Mouse (Mus musculus): ENCODE data around the gene Cradd. TPM values are rescaled to one million over a fixed set of nuclear protein-coding genes. Genes with fewer than 3 reads are reported as not detected.

The Cradd gene
- total RNA-seq, 1 experiment from 2014 or later = 19.1 TPM

GRCm38 (mm10) chr10:95332596-95332995 lies 8.7 kb upstream of the Cradd start:
- no peak for DNase-seq

GRCm38 (mm10) chr10:95330375-95331363 lies 6.7 kb upstream of the Cradd start:
- no peak for DNase-seq

GRCm38 (mm10) chr10:95329884-95330283 lies 6.0 kb upstream of the Cradd start:
- no peak for DNase-seq

GRCm38 (mm10) chr10:95324278-95324631 lies 322 bp upstream of the Cradd start:
- no peak for DNase-seq

- DNase-seq = peak; percentile 32
These were observed 1.6 kb downstream of the Cradd start for GRCm38 (mm10) chr10:95322076-95323070.

DNA sequence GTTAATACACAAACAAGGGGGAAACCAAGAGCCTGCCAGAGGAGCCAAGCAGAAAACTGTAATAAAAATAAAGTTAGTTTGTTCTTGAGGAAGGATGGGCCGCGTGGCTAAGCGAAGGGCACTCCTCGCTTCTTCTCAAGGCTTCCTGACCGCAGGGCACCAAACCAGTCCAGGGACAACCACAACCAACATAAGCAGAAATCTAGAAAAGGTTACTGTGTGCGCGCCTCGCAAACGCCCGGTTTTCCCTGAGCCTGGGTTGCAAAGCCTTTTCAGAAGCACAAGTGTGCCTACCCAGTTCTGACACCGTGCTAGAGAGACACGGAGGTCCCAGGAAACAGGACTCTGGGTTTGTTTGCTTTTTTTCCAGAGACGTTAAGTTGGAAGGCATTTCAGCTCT lies 4.9 kb downstream of the Cradd start:
- no peak for DNase-seq

GRCm38 (mm10) chr10:95318392-95318708 lies 5.6 kb downstream of the Cradd start:
- DNase-seq = peak; percentile 64

DNA sequence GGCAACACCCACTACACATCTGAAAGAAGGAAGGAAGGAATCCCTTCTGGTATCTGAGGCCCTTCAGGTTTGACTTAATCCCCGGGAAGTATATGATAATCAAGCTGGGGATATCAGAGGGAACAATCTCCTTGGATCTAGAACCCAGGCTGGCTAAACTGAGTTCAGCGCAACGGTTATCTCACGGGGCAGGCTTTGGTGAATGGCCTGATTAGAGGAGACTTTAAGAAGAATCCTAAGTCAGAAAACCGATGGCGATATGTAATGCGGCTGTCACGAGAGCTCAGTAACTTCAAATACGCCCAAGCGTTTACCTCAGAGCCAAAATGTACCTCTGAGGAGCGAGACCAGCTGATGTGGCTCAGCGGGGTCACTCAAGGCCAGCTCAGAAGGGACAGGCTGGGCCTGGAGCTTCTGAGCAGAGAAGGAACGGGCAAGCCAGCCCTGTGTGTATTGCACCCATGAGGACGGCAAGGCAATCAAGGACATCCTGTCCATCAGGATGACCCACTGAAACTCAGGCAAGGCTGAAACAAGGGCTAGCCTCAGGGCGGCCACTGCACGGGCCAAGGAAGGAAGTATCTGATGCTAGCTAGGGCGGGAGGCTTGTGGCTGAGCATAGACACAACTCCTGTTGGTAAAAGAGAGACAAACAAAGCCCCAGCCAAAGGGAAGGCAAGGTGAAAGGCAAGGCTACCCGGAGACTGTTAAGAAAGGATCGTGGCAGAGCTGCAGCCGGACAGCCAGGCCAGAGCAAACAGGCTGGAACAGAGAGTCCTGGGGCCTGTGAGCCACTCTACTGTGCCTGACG lies 6.1 kb downstream of the Cradd start:
- DNase-seq = peak; percentile 32

DNA sequence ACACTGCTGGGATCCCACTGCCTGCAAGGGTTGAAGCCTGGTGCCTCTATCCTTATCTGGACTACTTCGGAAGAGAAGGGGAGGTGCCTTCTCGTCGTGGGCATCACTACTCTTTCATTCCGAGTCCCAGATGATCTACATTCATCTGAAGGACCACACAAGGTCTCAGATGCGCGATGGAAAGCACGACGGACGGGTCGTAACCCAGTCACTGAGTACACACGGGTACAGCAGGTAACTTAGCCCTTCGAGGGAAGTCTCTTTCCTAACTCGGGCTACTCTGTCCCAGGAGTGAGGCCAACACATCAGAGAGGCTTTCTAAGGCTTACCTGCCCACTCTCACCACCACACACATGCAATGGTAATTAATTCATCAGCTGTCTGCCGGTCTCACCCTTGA lies 6.8 kb downstream of the Cradd start:
- no peak for DNase-seq

GRCm38 (mm10) chr10:95316675-95317074 lies 7.3 kb downstream of the Cradd start:
- no peak for DNase-seq

GRCm38 (mm10) chr10:95315801-95316474 lies 8.0 kb downstream of the Cradd start:
- DNase-seq = no peak

DNA sequence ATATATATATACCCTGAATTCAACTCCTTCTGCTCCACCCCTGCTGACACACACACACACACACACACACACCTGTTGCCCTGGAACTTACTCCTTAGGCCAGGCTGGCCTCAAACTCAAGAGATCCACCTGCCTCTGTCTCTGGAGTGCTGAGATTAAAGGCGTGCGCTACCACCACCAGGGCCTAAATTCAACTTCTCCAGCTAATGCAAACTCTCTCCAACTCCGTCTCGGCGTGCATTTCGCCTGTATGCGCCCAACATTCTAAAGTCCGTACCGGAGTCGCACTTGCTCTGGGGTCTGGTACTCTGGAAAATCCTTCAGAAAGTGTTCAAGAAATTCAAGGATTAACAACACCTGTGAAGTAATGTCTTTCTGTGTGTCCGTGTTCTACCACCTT lies 8.6 kb downstream of the Cradd start:
- no peak for DNase-seq

DNA sequence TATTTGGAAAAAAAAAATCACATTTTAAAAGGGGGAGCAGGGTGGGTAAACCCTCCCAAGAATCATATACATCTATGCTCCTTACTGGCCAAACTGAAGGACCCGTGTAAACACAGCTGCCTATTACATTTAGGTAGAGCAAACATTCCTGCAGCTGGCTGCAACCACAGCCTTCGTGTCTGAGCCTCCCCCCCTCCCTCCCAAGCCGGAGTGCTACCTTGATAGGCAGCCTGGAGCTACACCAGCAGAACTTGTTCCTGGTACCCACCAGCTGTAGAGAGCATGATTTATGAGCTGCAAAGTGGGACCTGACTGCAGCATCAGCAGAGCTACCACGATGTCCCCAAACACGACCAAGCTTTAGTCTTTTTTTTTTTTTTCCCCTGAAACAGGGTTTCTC lies 9.9 kb downstream of the Cradd start:
- no peak for DNase-seq

- no peak for DNase-seq
These were observed 10.4 kb downstream of the Cradd start for GRCm38 (mm10) chr10:95313524-95313923.

DNA sequence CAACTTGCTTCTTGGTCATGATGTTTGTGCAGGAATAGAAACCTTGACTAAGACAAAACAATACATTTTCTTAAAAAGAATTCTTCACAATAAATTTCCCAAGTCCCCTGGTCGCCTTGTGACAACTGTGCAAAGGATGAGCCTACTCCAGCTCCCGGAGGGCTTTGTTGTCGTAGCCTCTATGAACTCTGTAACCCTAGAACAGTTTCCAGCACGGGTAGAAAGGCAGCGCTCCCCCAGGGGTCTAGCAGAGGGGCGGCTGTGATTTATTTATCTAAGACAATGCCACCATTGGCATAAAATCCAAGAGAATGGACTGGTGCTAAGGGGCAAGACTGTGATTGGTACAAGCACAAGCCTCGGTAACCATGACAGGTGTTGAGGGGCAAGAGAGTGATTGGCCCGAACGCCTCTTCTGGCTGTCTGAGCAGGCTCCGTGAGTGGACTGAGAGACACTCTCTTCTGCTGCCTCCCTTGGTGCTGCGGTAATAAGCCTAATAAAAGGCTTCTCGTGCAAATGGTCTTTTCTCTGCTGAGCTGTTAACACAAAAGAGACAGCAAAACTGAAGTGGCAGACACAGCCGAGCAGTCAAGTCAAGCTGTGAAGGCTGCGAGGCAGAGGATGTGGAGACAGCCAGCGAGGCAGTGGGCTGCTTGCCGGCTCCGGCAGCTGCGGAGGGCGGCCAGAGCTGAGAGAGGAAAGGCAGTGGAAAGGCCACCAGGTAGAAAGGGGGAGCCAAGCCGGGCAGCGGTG lies 13.1 kb downstream of the Cradd start:
- no peak for DNase-seq

- DNase-seq = no peak
These were observed 14.3 kb downstream of the Cradd start for GRCm38 (mm10) chr10:95309412-95310322.

DNA sequence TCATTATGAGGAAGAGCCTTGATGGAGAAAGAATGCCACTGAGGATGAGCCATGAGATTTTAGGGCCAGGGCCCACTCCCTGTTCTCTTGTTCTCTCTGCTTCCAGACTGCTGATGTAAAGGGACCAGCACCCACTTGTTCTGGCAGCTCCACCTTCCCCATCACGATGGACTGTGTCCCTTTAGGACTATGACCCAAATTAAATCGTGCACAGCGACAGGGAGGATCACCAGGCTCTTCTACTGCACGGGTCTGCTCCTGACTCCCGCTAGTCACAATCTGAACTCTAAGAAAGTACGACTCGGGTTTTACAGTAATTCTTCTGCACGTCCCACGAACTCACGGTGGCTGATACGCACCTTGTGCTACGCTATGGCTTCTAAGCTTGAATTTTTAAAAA lies 14.9 kb downstream of the Cradd start:
- DNase-seq = no peak

DNA sequence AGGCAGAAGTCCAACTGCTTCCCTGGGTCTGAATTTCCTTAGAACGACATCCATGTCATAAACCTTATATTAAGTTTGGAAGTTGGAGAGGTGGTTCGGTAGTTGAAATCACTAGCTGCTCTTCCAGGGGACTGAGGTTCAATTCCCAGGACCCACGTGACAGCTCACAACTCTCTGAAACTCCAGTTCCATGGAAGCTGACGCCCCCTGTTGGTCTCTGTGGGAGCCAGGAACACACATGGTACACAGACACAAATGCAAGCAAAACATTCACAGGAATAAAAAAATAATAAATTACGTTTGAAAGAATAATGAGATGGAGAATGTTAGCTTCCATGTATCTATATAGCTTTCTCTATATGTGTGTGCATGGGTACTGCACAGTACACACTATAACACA lies 16.0 kb downstream of the Cradd start:
- DNase-seq = no peak

DNA sequence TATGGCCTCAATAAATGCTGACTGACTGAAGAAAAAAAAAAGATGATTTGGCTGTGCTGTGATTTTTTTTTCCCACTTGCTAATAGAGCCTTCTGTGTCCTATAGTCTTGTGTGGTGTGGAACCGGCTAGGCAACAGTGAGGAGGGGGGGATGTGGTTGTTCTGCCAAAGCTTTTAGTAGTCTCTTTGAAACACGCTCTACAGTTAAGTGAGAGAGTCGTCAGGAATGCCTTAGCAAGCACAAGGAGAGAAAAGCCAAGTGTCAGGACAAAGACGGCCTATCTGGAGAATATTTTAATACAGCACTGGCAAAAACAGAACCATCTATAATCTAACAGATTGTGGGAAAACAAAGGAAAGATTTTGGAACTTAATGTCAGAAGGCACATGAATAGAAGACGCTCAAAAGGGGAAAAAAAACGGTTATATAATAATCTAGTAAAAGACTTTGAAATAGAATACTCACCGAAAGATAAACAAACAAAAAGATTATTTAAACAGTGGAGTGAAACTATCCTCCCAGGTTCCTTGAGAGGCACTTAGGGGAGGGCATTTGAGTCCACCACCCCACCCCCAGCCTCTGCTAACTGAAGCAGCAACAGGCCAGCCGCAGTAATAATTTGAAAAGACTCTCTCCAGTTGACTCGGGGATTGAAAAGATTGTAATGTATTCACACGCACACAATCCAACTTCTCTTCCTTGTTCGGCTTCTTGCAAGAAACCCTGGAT lies 16.9 kb downstream of the Cradd start:
- DNase-seq = no peak

Measured in adrenal gland, postnatal 25 days (tissue).